Mouse (Mus musculus): Measurements from ENCODE around the gene Sel1l3. TPM values are rescaled to one million over a fixed set of nuclear protein-coding genes. Genes with fewer than 3 reads are reported as not detected.

Gene Sel1l3
- polyA plus RNA-seq, 1 experiment from 2014 or later: 7.8 TPM

GRCm38 (mm10) chr5:53212782-53213710, 681 bp downstream of the Sel1l3 start:
- Histone ChIP-seq H3K4me1 (0 out of 2 replicates have a peak, but pooled peaks cover 4% of the 10 kb centered on the region), H3K4me2 (peak overlapping the region; percentile 98), H3K4me3 (replicated peaks) (peak overlapping the region; percentile 61), H3K36me3 (no peaks in the 10 kb centered on the region), H3K27me3 (replicated peaks) (0 out of 2 replicates have a peak, but pooled peaks cover 14% of the 10 kb centered on the region), H3K9me3 (no peaks in the 10 kb centered on the region), H3K9ac (peak overlapping the region; percentile 56; the same call in 1 of the 2 replicates), H3K27ac (peak overlapping the region; percentile 22; the same call in 1 of the 2 replicates)
- WGBS: under 1% methylated on average over 74 of the region's 99 CpGs
- ATAC-seq (ENCODE audit: insufficient read depth, low FRiP score, low read depth): peak; percentile 8; the same call in 1 of the 2 replicates

GRCm38 (mm10) chr5:53212087-53212781, 1.5 kb downstream of the Sel1l3 start:
- 0 out of 2 replicates have a peak, but pooled peaks cover 14% of the 10 kb centered on the region for H3K27me3 ChIP-seq (replicated peaks)
- no peaks in the 10 kb centered on the region for H3K36me3 ChIP-seq
- H3K9me3 ChIP-seq: no peaks in the 10 kb centered on the region
- peak overlapping the region; percentile 61 for H3K4me3 ChIP-seq (replicated peaks)
- 0 out of 2 replicates have a peak, but pooled peaks cover 4% of the 10 kb centered on the region for H3K4me1 ChIP-seq
- no peak overlapping the region for H3K9ac ChIP-seq
- H3K27ac ChIP-seq: peak overlapping the region; percentile 17; the same call in 1 of the 2 replicates
- WGBS: 17% methylated on average over 20 of the region's 20 CpGs
- peak overlapping the region; percentile 98 for H3K4me2 ChIP-seq
- ATAC-seq (ENCODE audit: insufficient read depth, low FRiP score, low read depth): no peak

GRCm38 (mm10) chr5:53211241-53211640, 2.5 kb downstream of the Sel1l3 start:
- Histone ChIP-seq H3K4me3 (replicated peaks) (no peak overlapping the region), H3K9ac (no peak overlapping the region), H3K36me3 (no peaks in the 10 kb centered on the region), H3K4me2 (no peak overlapping the region), H3K4me1 (0 out of 2 replicates have a peak, but pooled peaks cover 4% of the 10 kb centered on the region), H3K9me3 (no peaks in the 10 kb centered on the region), H3K27ac (no peak overlapping the region), H3K27me3 (replicated peaks) (0 out of 2 replicates have a peak, but pooled peaks cover 14% of the 10 kb centered on the region)
- WGBS: 63% methylated on average over 6 of the region's 6 CpGs
- no peak for ATAC-seq (ENCODE audit: insufficient read depth, low FRiP score, low read depth)

- H3K9ac ChIP-seq: no peak overlapping the region
- H3K36me3 ChIP-seq: no peaks in the 10 kb centered on the region
- 63% methylated on average over 4 of the region's 4 CpGs for WGBS
- no peaks in the 10 kb centered on the region for H3K9me3 ChIP-seq
- H3K27me3 ChIP-seq (replicated peaks): 0 out of 2 replicates have a peak, but pooled peaks cover 12% of the 10 kb centered on the region
- no peak overlapping the region for H3K4me2 ChIP-seq
- no peak for ATAC-seq (ENCODE audit: insufficient read depth, low FRiP score, low read depth)
- H3K4me1 ChIP-seq: 0 out of 2 replicates have a peak, but pooled peaks cover 4% of the 10 kb centered on the region
- H3K4me3 ChIP-seq (replicated peaks): no peak overlapping the region
- H3K27ac ChIP-seq: no peak overlapping the region
These were observed 3.2 kb downstream of the Sel1l3 start for GRCm38 (mm10) chr5:53210481-53210880.

- WGBS: 58% methylated on average over 7 of the region's 7 CpGs
- H3K27ac ChIP-seq: no peak overlapping the region
- H3K9me3 ChIP-seq: no peaks in the 10 kb centered on the region
- H3K4me2 ChIP-seq: no peak overlapping the region
- no peak overlapping the region for H3K4me3 ChIP-seq (replicated peaks)
- 0 out of 2 replicates have a peak, but pooled peaks cover 4% of the 10 kb centered on the region for H3K4me1 ChIP-seq
- H3K9ac ChIP-seq: no peak overlapping the region
- ATAC-seq (ENCODE audit: insufficient read depth, low FRiP score, low read depth): no peak
- no peaks in the 10 kb centered on the region for H3K36me3 ChIP-seq
- H3K27me3 ChIP-seq (replicated peaks): 0 out of 2 replicates have a peak, but pooled peaks cover 10% of the 10 kb centered on the region
These were observed 4.0 kb downstream of the Sel1l3 start for GRCm38 (mm10) chr5:53209773-53210172.

- H3K4me1 ChIP-seq: 0 out of 2 replicates have a peak, but pooled peaks cover under 1% of the 10 kb centered on the region
- 0 out of 2 replicates have a peak, but pooled peaks cover 7% of the 10 kb centered on the region for H3K27me3 ChIP-seq (replicated peaks)
- H3K36me3 ChIP-seq: no peaks in the 10 kb centered on the region
- H3K9me3 ChIP-seq: no peaks in the 10 kb centered on the region
- H3K9ac ChIP-seq: no peak overlapping the region
- 85% methylated on average over 1 of the region's 1 CpGs for WGBS
- H3K27ac ChIP-seq: no peak overlapping the region
- ATAC-seq (ENCODE audit: insufficient read depth, low FRiP score, low read depth): no peak
- H3K4me2 ChIP-seq: no peak overlapping the region
- no peak overlapping the region for H3K4me3 ChIP-seq (replicated peaks)
These were observed 5.0 kb downstream of the Sel1l3 start for GRCm38 (mm10) chr5:53208731-53209130.

- Histone ChIP-seq H3K9me3 (no peaks in the 10 kb centered on the region), H3K4me2 (no peak overlapping the region), H3K36me3 (no peaks in the 10 kb centered on the region), H3K4me1 (no peaks in the 10 kb centered on the region), H3K4me3 (replicated peaks) (no peak overlapping the region), H3K9ac (no peak overlapping the region), H3K27ac (no peak overlapping the region), H3K27me3 (replicated peaks) (no peaks in the 10 kb centered on the region)
- 58% methylated on average over 5 of the region's 5 CpGs for WGBS
- ATAC-seq (ENCODE audit: insufficient read depth, low FRiP score, low read depth): no peak
These were observed 7.2 kb downstream of the Sel1l3 start for GRCm38 (mm10) chr5:53206575-53206974.

- H3K4me1 ChIP-seq: no peaks in the 10 kb centered on the region
- H3K27ac ChIP-seq: no peak overlapping the region
- H3K9me3 ChIP-seq: no peaks in the 10 kb centered on the region
- H3K36me3 ChIP-seq: no peaks in the 10 kb centered on the region
- WGBS: 74% methylated on average over 8 of the region's 8 CpGs
- no peak for ATAC-seq (ENCODE audit: insufficient read depth, low FRiP score, low read depth)
- H3K9ac ChIP-seq: no peak overlapping the region
- H3K4me3 ChIP-seq (replicated peaks): no peak overlapping the region
- H3K4me2 ChIP-seq: no peak overlapping the region
- no peaks in the 10 kb centered on the region for H3K27me3 ChIP-seq (replicated peaks)
These were observed 11.0 kb downstream of the Sel1l3 start for GRCm38 (mm10) chr5:53202748-53203147.

- WGBS: 81% methylated on average over 10 of the region's 10 CpGs
- Histone ChIP-seq H3K4me1 (0 out of 2 replicates have a peak, but pooled peaks cover 4% of the 10 kb centered on the region), H3K27ac (no peak overlapping the region), H3K36me3 (no peaks in the 10 kb centered on the region), H3K4me3 (replicated peaks) (no peak overlapping the region), H3K9me3 (no peaks in the 10 kb centered on the region), H3K9ac (no peak overlapping the region), H3K27me3 (replicated peaks) (no peaks in the 10 kb centered on the region), H3K4me2 (no peak overlapping the region)
- ATAC-seq (ENCODE audit: insufficient read depth, low FRiP score, low read depth): no peak
These were observed 12.9 kb downstream of the Sel1l3 start for GRCm38 (mm10) chr5:53200825-53201224.

GRCm38 (mm10) chr5:53198408-53198807, 15.3 kb downstream of the Sel1l3 start:
- Histone ChIP-seq H3K36me3 (no peaks in the 10 kb centered on the region), H3K9ac (no peak overlapping the region), H3K27me3 (replicated peaks) (no peaks in the 10 kb centered on the region), H3K9me3 (no peaks in the 10 kb centered on the region), H3K4me1 (0 out of 2 replicates have a peak, but pooled peaks cover 4% of the 10 kb centered on the region), H3K4me3 (replicated peaks) (no peak overlapping the region), H3K4me2 (no peak overlapping the region), H3K27ac (no peak overlapping the region)
- no peak for ATAC-seq (ENCODE audit: insufficient read depth, low FRiP score, low read depth)
- 55% methylated on average over 1 of the region's 1 CpGs for WGBS

- no peak overlapping the region for H3K4me2 ChIP-seq
- peak overlapping the region; percentile 35; the same call in 1 of the 2 replicates for H3K27ac ChIP-seq
- no peak overlapping the region for H3K4me3 ChIP-seq (replicated peaks)
- 56% methylated on average over 10 of the region's 10 CpGs for WGBS
- ATAC-seq (ENCODE audit: insufficient read depth, low FRiP score, low read depth): peak; percentile 88
- 0 out of 2 replicates have a peak, but pooled peaks cover 4% of the 10 kb centered on the region for H3K4me1 ChIP-seq
- no peaks in the 10 kb centered on the region for H3K9me3 ChIP-seq
- H3K27me3 ChIP-seq (replicated peaks): no peaks in the 10 kb centered on the region
- H3K9ac ChIP-seq: no peak overlapping the region
- no peaks in the 10 kb centered on the region for H3K36me3 ChIP-seq
These were observed 17.2 kb downstream of the Sel1l3 start for GRCm38 (mm10) chr5:53196387-53197088.
